Mouse (Mus musculus) brain, embryonic 14.5 days (tissue): ENCODE results near the gene Yeats2. TPM values are rescaled to one million over a fixed set of nuclear protein-coding genes. Genes with fewer than 3 reads are reported as not detected.

Experiments
- DNase-seq: peaks from one replicate; pipeline ENCODE4 v3.0.0-alpha.2; 2011; ENCODE audit warnings: low read depth
- CTCF ChIP-seq: fragments of 200-500 bp; IDR thresholded peaks from 2 replicates; pipeline ENCODE4 v1.5.1; 2012; ENCODE audit warnings: inconsistent platforms, mild to moderate bottlenecking, moderate library complexity, borderline replicate concordance; ENCODE audit not compliant: insufficient read depth, insufficient read length; ENCODE audit errors: extremely low read depth
- POLR2A ChIP-seq: fragments of 200-500 bp; IDR thresholded peaks from 2 replicates; pipeline ENCODE4 v1.6.1; 2012; ENCODE audit warnings: mild to moderate bottlenecking, inconsistent platforms, borderline replicate concordance; ENCODE audit not compliant: poor library complexity, insufficient read depth, insufficient read length, severe bottlenecking; ENCODE audit errors: extremely low read depth
- polyA plus RNA-seq: library from polyadenylated mRNA; depleted of rRNA; stranded (reverse); fragments of >200 nt; gene quantifications from 2 replicates; pipeline ENCODE4 v1.2.3, GENCODE M21; 2012

Yeats2 gene
- polyA plus RNA-seq, 1 experiment = 64.2 TPM

GRCm38 (mm10) chr16:20130397-20130796 is 10.5 kb upstream of the Yeats2 start:
- TF ChIP-seq POLR2A (no peak), CTCF (no peak)
- peak; percentile 20 for DNase-seq

GRCm38 (mm10) chr16:20144568-20144967 is 3.7 kb downstream of the Yeats2 start:
- no peak for DNase-seq
- TF ChIP-seq CTCF = no peak

GRCm38 (mm10) chr16:20151991-20152390 is 11.1 kb downstream of the Yeats2 start:
- TF ChIP-seq POLR2A = no peak
- no peak for TF ChIP-seq CTCF
- DNase-seq = no peak

- no peak for DNase-seq
- TF ChIP-seq CTCF = no peak
- no peak for TF ChIP-seq POLR2A
Observed at GRCm38 (mm10) chr16:20153742-20154141, 12.9 kb downstream of the Yeats2 start.

GRCm38 (mm10) chr16:20160130-20160529 is 19.3 kb downstream of the Yeats2 start:
- DNase-seq = no peak
- TF ChIP-seq CTCF (no peak), POLR2A (no peak)

GRCm38 (mm10) chr16:20169071-20169470 is 28.2 kb downstream of the Yeats2 start:
- TF ChIP-seq POLR2A (no peak), CTCF (no peak)
- no peak for DNase-seq

- peak; percentile 35 for DNase-seq
- no peak for TF ChIP-seq CTCF
- TF ChIP-seq POLR2A = no peak
Observed at GRCm38 (mm10) chr16:20169471-20170106, 28.7 kb downstream of the Yeats2 start.

GRCm38 (mm10) chr16:20179406-20180175 is 38.7 kb downstream of the Yeats2 start:
- peak; percentile 1 for DNase-seq
- TF ChIP-seq CTCF (no peak), POLR2A (no peak)

GRCm38 (mm10) chr16:20185368-20185767 is 44.5 kb downstream of the Yeats2 start:
- DNase-seq = peak; percentile 52
- no peak for TF ChIP-seq POLR2A
- TF ChIP-seq CTCF = peak; percentile 58; the same call in 1 of the 2 replicates

- TF ChIP-seq CTCF (no peak), POLR2A (no peak)
- DNase-seq = no peak
Observed at GRCm38 (mm10) chr16:20191161-20191882, 50.5 kb downstream of the Yeats2 start.

- no peak for DNase-seq
- TF ChIP-seq POLR2A (no peak), CTCF (no peak)
Observed at GRCm38 (mm10) chr16:20192043-20192442, 51.2 kb downstream of the Yeats2 start.

- DNase-seq = peak; percentile 48
- TF ChIP-seq POLR2A = no peak
- peak; percentile 32; the same call in 1 of the 2 replicates for TF ChIP-seq CTCF
Observed at GRCm38 (mm10) chr16:20195546-20195945, 54.7 kb downstream of the Yeats2 start.

GRCm38 (mm10) chr16:20196962-20197361 is 56.1 kb downstream of the Yeats2 start:
- no peak for TF ChIP-seq POLR2A
- TF ChIP-seq CTCF = no peak
- DNase-seq = no peak
